Mouse (Mus musculus) lung, postnatal 4 days (tissue): Measurements from ENCODE around the gene Vsig4.
"Not testable (repeated sequence)": the region's sequence is repeated elsewhere in the genome, so short reads cannot be mapped to it uniquely, and the experiment has no call there.

ENCODE experiments used
- DNase-seq, 2 experiments: peaks; one replicate each; pipeline ENCODE4 v3.0.0; 2021

Vsig4 gene

DNA sequence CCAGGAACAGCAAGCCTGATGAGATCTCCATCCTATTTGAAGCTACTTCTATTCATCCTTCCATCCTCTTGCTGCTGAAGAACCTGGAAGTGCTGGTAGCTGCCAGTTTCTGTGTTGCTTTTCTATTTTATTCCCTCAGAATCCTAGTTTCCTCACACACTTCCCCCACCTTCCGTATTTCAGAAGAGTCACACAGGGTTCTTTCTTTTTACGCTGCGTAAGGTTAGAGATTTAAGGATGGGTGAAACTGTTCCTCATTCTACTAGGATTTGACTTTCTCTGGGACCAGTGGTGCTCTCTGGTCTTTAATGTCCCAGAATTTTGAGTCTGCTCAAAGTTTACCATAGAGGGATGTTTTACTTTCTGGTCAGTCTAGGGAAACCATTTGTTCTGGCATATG lies at the start of gene Vsig4:
TSS of gene Vsig4 (minus strand) at position 101 of the 400 bp plus-strand sequence.
- no peak for DNase-seq

DNA sequence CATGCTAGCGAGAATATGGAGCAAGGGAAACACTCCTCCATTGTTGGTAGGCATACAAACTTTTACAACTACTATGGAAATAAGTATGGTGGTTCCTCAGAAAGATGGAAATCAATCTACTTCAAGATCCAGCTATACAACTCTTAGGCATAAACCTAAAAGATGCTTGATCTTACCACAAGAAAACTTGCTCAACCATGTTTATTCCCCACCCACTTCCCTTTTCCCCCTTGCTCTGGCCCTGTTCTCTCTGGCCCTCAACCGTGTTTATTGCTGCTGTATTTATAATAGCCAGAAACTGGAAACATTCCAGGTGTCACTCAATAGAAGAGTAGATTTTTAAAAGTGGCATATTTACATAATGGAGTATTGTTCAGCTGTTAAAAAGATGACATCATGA lies 45.9 kb upstream of the Vsig4 start:
- DNase-seq = no peak

- DNase-seq = peak in 1 of 2 experiments; percentile 6
Measured at GRCm38 (mm10) chrX:96329764-96330163, 36.5 kb upstream of the Vsig4 start.

- no peak for DNase-seq
Measured at GRCm38 (mm10) chrX:96256509-96256908, 36.7 kb downstream of the Vsig4 start.

GRCm38 (mm10) chrX:96239644-96240043 lies 53.6 kb downstream of the Vsig4 start:
- DNase-seq = peak in 1 of 2 experiments; percentile 6

GRCm38 (mm10) chrX:96239037-96239436 lies 54.2 kb downstream of the Vsig4 start:
- no peak for DNase-seq

DNA sequence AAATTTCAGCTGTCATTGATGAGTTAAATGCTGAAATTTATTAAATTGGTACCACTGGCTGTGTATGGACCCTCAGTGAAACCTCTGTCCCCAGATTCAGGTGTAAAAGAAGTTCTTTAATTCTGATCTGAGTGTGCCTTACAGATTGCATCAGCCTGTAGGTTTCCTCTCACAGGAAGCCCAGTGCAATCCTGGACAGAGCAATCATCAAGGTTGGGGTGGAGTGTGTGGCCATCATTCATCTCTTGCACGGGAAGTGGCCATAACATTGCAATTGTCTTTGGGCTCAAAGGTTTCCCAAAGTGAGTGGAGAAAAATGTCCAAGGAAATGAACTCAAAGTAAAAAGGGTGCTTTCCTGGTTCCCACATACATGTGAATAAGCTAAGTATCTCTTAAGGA lies 57.5 kb downstream of the Vsig4 start:
- DNase-seq = no peak

- DNase-seq = no peak
Measured at GRCm38 (mm10) chrX:96227030-96227429, 66.2 kb downstream of the Vsig4 start.

GRCm38 (mm10) chrX:96225474-96225873 lies 67.8 kb downstream of the Vsig4 start:
- no peak for DNase-seq

- DNase-seq = no peak
Measured at GRCm38 (mm10) chrX:96224210-96224609, 69.0 kb downstream of the Vsig4 start.

- DNase-seq = no peak
Measured at GRCm38 (mm10) chrX:96218088-96218487, 75.2 kb downstream of the Vsig4 start.

GRCm38 (mm10) chrX:96206872-96207271 lies 86.4 kb downstream of the Vsig4 start:
- no peak for DNase-seq

DNA sequence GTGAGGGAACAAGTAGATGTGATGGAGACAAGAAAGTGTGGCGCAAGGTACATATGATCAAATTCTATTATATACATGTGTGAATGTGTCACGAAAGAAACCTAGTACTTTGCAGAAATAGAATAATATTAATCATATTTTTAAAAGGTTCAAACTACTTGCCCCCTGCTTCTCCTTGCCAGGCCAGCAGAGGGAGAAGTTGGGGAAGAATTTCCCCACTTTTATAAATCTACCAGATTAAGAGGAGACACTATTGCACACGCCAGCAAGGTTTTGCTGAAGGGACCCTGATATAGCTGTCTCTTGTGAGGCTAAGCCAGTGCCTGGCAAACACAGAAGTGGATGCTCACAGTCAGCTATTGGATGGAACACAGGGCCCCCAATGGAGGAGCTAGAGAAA lies 88.1 kb downstream of the Vsig4 start:
- DNase-seq = not testable (repeated sequence)
